Mouse (Mus musculus) large intestine, adult 2 months (tissue): ENCODE data around the gene Lims1. TPM values are rescaled to one million over a fixed set of nuclear protein-coding genes. Genes with fewer than 3 reads are reported as not detected.
A peak's percentile ranks its signal among the peaks of the same experiment; 100 is the strongest.

Experiments used
- DNase-seq: peaks from one replicate; pipeline ENCODE4 v3.0.0-alpha.2; 2012; ENCODE audit warnings: low read depth, low spot score
- WGBS: fragments of 180-500 bp; shearing (Covaris S2); methylation state at CpG from one replicate; pipeline ENCODE4 v1.1.7; 2018; 5-methylcytosine and 5-hydroxymethylcytosine counted together
- polyA plus RNA-seq: library from polyadenylated mRNA; depleted of rRNA; stranded (reverse); fragments of >200 nt; gene quantifications from 2 replicates; pipeline ENCODE4 v1.2.3, GENCODE M21; 2012

Lims1 gene
- polyA plus RNA-seq, 1 experiment: 8.1 TPM

DNA sequence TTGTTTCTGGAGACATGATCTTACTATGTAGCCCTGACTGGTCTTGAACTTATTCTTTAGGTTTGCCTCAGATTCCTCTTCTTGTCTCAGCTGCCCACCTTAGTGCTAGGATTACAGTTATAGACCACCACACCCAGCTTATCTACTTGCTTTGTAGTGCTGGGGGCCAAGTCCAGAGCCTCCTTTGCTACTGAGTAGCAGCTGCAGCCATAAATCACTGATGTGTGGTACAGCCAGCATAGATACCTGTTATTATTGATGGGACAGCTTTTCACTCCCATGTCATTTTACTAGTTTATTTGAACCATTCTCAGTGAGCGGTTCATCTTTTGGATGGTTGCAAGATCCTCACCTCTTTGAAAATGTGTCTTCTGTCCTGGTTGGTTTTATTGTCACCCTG, 56.4 kb downstream of the Lims1 start:
- no peak for DNase-seq
- WGBS: 89% methylated on average over 1 of the region's 1 CpGs

DNA sequence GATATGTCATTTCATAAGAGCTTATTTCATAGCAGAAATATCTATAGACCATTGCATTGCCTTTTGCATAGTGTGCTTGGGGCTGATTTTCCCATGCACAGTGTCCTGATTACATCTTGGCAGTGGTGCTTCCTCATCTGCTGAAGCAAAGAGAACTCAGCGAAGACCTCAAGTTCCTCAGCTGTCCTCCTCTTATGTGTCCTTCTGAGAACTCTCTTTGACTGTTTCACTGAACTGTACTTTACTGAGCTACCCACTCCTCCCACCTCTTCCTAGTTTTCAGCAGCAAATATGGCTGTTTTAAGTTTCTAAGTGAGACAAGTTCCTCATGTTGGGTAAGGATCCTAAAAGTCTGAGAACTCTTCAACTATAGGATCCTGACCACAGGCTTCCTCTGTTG, 58.6 kb downstream of the Lims1 start:
- DNase-seq: no peak
- 77% methylated on average over 1 of the region's 1 CpGs for WGBS

DNA sequence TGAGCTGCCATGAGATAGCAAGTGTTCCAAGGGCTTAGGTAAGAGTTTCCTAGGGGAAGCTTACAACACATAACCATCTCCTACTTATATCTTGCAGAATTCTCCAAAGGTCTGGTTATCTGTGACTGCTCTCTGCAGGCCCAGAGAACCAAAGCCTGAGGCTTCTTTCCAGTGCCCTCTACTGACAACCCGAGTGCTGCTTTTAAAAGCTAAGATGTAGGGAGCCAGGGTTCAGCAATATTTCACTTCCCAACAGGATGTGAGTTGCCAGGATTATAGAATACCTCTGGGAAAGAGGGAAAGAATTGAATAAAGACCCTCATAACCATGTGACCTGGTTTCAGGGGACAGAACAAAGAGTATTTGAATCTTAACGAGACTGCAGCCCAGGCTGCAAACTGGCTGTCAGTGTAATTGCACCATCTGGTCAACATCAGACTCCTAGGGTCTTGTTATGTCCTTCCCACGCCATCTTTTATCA, 59.4 kb downstream of the Lims1 start:
- 51% methylated on average over 3 of the region's 3 CpGs for WGBS

DNA sequence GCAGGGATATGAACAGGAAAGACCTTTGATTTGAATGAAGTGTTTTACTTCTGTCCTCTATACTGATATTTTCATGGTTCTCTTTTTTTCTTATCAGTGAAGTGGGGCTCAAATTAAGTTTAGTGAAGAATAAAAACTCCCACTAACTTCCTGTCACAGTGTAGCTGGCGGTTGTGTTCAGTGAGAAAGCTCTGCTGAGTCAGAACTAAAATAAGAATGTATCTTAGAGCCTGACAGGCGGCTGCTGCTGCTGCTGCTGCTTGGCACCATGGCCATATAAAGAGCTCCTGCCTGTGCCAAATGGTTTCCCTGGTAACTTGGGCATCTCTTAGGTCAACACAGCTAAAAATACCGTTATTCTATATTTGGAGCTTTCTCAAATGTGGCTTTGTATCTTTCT, 60.0 kb downstream of the Lims1 start:
- 36% methylated on average over 3 of the region's 3 CpGs for WGBS
- no peak for DNase-seq

More for the DNA sequence above, 59.4 kb downstream of the Lims1 start:
- no peak for DNase-seq

DNA sequence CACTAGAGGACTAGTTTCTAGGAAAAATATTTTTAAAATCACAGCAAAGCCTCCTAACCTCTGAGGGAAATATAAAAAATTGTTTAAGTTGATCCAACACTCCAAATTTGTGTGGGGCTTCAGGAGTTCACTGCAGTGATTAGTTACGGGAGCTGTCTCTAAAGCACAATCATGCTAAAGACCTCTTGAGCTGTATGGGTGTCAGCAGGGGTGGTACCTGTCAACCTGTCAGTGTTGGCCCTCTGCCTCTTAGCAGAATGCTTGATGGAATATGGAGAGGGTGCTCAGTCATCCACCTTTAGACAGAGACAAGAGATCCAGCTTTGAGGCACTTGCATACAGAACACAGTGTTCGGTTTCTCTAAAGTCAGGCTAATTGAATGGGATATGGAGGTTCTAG, 60.5 kb downstream of the Lims1 start:
- 76% methylated on average over 2 of the region's 2 CpGs for WGBS
- no peak for DNase-seq

DNA sequence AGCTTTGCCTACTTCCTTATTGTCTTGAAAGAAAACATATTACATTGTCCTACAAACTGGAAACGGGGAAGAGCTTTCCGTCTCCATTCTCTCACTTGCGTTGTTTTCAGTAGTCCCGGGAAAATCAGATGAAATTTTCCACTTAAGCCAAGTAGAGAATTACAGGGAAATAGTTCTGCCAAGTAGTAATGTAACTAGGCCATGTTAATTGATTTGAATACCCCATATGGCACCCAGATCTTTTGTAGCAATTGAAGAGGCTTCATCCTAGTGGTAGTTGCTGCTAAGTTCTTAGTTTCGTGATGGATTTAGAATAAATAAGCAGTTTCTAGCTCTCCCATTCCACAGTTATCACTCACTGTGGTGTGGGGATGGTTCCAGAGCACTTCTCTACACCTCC, 62.4 kb downstream of the Lims1 start:
- WGBS: 68% methylated on average over 5 of the region's 5 CpGs
- DNase-seq: no peak

DNA sequence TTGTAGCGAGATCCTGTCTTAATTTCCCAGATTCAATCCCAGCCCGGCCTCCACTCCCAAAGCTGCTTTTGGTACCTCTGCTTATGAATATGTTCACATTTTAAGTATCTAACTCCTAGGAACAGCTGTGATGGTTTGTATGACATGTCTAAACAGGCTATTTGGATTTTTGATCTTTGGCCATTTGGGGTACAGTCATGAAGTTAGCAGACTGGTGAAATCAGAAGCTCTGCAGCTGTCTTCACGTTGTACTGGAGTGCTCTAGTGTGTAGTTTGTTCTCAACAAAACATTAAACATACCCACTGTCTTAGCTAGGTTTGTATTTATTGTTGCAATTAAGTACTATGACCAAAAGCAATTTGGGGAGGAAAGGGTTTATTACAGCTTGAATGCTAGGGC, 63.7 kb downstream of the Lims1 start:
- no peak for DNase-seq
- WGBS: 80% methylated on average over 3 of the region's 3 CpGs

DNA sequence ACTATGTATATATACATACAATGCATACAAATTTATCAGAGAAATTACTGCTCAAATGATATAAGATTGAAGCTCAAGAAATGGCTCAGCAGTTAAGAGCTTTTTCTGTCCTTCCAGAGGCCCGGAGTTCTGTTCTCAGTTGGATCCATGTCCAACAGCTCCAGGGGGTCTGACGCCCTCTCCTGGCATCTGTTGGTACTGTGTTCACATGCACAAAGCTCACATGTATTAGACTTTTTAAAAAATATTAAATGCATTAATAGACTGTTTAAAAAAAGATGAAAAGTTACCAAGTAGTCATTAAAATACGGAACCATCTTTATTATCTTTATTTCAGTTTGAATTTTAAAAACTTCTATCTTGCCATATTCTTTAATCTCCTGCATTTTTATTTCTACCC, 65.4 kb downstream of the Lims1 start:
- WGBS: 85% methylated on average over 3 of the region's 3 CpGs
- no peak for DNase-seq

DNA sequence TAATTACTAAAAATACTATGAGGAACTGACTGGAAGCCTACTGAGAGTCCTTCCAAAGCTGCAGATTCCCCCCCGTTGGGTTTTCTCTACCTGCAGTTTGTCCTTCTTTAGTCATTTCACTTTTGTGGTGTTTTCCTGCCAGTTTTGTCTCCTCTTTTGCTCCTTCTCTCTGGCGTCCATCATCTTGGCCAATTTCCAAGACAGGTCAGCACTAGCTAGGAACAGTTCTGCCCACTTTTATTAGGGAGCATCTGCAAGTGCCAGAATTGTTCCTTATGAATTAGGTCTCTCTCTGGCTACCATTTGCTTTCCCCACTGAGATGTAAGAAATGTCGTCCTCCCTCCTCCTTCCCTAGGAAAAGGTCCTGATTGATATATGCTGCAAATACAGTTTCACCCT, 65.9 kb downstream of the Lims1 start:
- 64% methylated on average over 3 of the region's 3 CpGs for WGBS
- DNase-seq: no peak

DNA sequence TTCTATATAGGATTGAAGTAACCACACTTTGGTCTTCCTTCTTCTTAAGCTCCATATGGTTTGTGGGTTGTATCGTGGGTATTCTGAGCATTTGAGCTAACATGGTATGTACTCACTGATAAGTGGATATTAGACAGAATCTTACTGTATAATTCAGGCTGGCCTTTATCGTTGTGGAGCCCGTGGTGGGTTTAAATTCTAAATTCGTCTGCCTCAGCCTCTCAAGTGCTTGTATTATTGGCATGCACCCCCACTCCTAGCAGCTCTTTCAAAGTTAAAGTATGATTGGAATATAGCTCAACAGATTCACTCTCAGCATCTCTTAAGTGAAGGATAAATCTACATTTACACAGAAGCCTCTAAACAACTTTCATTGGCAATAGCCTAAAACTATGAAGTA, 69.2 kb downstream of the Lims1 start:
- no peak for DNase-seq

DNA sequence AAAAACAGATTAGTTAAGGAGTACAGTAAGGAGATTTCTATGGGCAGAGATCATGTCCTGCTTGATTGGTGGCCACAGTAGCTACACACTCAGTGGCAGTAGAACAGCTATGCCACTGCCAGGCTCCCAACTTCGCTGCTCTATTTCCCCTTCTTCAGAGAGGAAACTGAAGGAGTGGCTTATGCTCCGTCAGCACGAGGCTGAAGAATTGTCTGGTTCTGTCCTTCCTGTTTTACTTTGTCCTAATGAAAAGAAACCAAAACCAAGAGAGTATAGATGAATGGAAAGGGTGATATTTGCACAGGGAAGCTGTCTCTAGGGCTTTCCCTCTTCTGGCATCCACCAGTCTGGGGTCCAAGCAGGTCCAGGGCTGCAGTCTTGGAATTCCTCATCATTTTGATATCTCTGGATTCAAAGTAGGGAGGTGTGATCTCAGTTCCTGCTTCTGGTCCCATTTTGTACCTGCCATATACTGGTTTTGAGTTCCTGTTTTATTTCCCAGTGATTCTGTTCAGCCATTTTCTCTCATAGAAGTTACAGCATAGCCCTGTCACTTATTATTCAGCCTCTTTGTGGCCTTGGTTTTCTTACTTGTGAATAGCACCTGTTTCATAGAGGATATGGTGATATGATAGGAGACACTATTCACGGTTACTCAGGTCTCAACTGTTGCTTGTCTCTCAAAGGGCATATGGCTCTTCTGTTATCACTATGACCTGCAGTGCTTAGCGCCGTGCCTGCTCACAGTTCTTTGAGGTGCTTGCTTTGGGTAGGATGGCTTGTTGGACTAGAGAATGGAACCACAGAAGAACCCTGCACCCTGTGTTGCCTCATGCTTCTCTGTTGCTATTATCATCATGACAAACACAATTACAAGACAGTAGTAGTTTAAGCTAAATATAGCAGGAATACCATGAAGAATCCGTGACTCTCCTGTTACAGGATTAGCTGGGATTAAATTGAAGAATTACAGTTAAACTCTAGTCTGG, 70.1 kb downstream of the Lims1 start:
- WGBS: 56% methylated on average over 7 of the region's 7 CpGs
- no peak for DNase-seq

More for the DNA sequence above, 69.2 kb downstream of the Lims1 start:
- 74% methylated on average over 4 of the region's 4 CpGs for WGBS

DNA sequence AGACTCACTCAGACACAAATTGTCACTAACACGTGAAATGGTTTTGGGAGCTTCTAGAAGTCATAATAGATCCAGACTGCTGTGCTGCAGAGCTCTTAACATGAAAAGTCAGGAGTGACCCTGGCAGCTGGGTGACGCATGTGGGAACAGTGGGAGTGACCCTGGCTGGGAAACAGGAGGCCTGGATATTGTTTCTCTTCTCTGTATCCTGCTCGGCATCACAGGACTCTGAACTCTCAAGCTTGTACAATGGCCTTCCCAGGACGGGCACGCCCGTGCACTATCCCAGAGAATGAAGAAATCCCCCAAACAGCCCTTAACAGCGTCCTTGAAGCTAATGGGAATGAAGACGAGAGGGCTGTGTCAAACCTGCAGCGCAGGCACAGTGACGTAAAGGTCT, 70.9 kb downstream of the Lims1 start:
- WGBS: 34% methylated on average over 10 of the region's 10 CpGs

DNA sequence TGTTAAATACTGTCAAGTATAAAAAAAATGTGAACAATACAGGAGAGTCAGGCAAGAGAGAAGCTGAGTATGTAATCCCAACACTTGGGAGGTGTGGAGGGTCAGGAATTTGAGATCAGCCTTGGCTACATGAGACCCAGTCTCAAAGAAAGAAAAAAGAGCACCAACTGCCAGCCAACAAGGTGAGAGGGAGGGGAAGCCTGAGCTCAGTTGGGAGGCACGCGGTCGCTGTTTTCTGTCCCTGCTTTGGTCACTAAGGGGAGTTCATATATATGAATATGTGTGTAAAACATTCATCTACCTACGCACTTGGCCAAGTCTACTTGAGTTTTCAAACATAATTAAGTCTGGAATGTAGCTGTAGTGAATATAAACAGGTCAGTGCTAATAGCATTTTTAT, 72.0 kb downstream of the Lims1 start:
- no peak for DNase-seq

More for the DNA sequence above, 70.9 kb downstream of the Lims1 start:
- no peak for DNase-seq

DNA sequence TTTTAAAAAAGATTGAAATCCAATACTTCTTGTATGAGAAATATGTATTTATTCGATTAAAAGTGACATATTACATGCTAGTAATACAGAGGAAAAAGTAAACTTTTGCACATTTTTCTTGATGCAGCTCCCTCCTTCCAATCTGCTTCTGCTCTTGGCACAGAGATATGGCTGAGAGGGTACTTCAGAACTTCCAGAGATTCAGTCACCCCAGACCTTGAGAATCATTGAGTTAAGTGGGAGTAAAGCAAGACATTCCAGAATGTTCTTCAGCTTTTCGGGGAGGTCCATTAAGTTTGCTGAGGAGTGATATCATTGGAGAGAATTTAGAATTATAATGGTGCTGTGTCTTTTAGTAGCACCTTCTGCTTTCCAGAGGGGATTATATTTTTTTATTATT, 72.5 kb downstream of the Lims1 start:
- DNase-seq: no peak
- 81% methylated on average over 2 of the region's 2 CpGs for WGBS

More for the DNA sequence above, 72.0 kb downstream of the Lims1 start:
- 91% methylated on average over 4 of the region's 4 CpGs for WGBS

DNA sequence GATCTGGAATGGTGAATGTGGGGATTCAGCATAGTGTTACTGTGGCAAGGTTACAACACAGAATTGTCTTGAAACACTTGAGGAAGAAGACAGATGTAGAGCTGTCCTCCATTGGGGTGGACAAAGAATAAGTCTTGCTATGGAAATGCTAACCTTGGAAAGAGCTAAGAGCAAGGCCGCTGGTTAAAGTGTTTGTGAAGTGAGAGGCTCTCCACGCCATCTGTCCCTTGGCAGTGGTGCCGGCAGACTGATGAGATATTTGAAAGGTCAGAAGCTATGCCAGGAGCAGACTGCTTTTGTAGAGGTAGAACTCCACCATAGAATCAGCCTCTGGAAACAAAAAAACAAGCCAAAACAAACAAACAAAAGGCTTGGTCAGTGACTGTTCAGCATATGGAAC, 73.3 kb downstream of the Lims1 start:
- DNase-seq: no peak
- WGBS: 82% methylated on average over 3 of the region's 3 CpGs

DNA sequence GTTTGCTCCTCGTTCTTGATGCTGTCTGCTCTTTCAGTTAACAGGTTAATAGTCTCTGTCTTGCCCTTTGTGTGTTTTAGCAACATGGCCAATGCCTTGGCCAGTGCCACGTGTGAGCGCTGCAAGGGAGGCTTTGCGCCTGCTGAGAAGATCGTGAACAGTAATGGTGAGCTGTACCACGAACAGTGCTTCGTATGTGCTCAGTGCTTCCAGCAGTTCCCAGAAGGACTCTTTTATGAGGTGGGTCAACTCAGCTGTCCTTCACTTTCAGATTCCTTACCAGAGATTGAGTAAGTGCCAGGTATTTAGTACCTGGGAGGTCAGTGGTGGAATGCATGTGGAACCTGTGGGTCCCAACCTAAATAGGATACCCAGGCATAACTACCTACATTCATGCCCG, 75.7 kb downstream of the Lims1 start:
- no peak for DNase-seq
- 87% methylated on average over 8 of the region's 8 CpGs for WGBS

DNA sequence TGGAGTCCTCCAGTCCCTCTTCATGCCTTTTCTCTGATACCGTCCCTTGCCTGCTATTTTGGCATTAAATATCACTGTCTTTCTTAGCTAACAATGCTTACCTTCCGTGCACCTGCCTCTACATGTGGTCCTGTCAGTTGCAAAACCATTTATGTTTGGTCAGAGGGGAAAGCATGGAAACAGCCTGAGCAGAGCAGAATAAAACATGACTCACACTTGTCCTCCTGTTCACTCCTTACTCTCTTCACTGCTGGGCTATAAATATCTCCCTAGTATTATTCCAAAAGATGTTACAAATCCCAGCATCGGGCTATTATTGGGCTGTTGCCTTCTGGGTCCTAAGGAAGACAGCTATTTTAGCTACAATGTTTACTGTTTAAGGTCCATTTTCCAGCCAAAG, 78.6 kb downstream of the Lims1 start:
- no peak for DNase-seq
- WGBS: 70% methylated on average over 3 of the region's 3 CpGs

DNA sequence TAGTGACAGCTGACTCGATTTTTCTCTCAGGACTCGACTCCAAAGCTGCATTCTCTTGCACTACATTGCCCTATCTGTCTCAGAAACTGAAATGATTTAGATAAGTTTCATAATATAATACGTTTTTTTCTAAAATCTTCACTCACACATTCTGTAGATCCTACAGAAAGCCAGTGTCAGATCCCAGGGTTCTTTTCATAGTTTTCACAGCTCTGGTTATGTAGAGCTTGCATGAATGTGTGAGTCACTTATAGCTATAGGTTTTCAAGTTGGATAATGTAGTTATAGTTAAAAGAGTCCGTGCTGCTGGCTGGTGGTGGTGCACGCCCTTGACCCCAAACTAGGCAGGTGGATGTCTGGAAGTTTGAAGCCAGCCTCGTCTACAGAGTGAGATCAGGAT, 81.4 kb downstream of the Lims1 start:
- DNase-seq: no peak
- 88% methylated on average over 6 of the region's 6 CpGs for WGBS

DNA sequence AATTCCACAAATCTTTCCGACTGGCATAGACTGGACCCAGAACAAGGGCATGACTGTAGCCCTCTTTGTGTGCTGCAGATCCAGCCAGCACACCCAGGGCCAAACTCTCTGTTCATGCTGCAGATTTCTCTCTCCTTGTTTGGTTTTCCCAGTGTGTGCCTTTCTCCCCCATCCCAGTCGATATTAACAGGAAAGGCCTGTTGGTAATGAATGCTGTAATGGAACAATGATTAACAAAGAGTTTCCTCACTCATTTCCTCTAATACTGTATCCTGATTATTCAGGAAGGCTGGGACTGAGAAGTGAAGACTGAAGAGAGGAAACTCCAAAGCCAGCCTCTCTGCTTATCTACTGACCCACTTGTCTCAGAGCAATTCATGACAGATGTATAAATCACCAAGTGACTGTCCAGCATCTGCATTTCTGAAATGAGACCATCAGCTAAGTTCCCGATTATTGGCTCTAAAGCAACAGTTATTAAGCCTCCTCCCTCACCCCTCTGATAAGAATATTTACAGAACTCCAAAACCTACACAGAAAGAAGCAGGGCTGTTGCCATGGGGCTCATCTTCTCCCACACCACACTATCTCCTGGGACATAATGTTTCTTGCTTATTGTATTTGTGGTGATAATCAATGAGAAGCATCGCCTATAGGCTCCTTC, 82.2 kb downstream of the Lims1 start:
- DNase-seq: no peak
- 69% methylated on average over 4 of the region's 4 CpGs for WGBS

DNA sequence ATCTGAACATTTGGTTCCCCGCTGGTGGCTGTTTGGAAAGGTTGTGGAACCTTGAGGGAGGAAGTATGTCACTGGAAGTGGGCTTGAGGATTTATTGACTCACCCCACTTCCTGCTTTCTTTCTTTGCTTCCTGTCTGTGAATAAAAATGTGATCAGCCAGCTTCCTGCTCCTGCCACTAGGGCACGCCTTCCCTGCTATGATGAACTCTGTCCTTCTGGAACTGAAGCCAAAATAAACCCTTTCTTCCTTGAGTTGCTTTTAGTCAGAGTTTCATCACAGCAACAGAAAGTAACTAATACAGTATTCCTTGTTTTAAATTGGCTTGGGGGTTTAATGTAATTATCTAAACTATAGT, 82.7 kb downstream of the Lims1 start:
- WGBS: 43% methylated on average over 2 of the region's 2 CpGs
- peak; percentile 56 for DNase-seq

DNA sequence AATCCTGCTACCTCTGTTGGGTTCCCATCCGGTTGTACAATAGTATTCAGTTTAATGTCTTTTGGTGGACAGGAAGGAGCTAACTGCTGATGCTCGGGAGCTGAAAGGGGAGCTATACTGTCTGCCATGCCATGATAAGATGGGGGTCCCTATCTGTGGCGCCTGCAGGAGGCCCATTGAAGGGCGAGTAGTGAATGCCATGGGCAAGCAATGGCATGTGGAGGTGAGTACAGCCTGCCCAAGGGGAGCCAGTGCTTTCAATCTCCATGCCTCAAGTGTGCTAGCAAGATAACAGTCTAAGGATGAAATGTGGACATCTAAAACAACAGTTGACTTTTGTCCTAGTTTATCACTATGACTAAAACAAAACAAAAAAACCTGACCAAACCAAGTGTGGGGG, 89.1 kb downstream of the Lims1 start:
- WGBS: 95% methylated on average over 4 of the region's 4 CpGs
- DNase-seq: no peak
